Mouse (Mus musculus) CD4-positive, CD25-positive, alpha-beta regulatory T cell, adult 2 months (primary cell): ENCODE data around the gene Cbx4.

Source experiments
- DNase-seq: peaks from one replicate; pipeline ENCODE4 v3.0.0-alpha.2; 2012; ENCODE audit warnings: low read depth, low spot score

Cbx4 gene

GRCm38 (mm10) chr11:119056301-119057211 lies 29.5 kb downstream of the Cbx4 start:
- DNase-seq: peak; percentile 70

GRCm38 (mm10) chr11:119055571-119056131 lies 30.4 kb downstream of the Cbx4 start:
- peak; percentile 56 for DNase-seq

GRCm38 (mm10) chr11:119054351-119055345 lies 31.4 kb downstream of the Cbx4 start:
- DNase-seq: peak; percentile 70

- DNase-seq: peak; percentile 65
Observed at GRCm38 (mm10) chr11:119053738-119054350, 32.2 kb downstream of the Cbx4 start.

- DNase-seq: peak; percentile 95
Observed at GRCm38 (mm10) chr11:119053257-119053670, 32.8 kb downstream of the Cbx4 start.

GRCm38 (mm10) chr11:119052661-119053256 lies 33.3 kb downstream of the Cbx4 start:
- DNase-seq: peak; percentile 43

GRCm38 (mm10) chr11:119051927-119052660 lies 33.9 kb downstream of the Cbx4 start:
- DNase-seq: peak; percentile 83

GRCm38 (mm10) chr11:119051426-119051825 lies 34.6 kb downstream of the Cbx4 start:
- no peak for DNase-seq

GRCm38 (mm10) chr11:119050361-119050760 lies 35.7 kb downstream of the Cbx4 start:
- peak; percentile 71 for DNase-seq

- no peak for DNase-seq
Observed at GRCm38 (mm10) chr11:119048133-119048510, 37.9 kb downstream of the Cbx4 start.

- peak; percentile 67 for DNase-seq
Observed at GRCm38 (mm10) chr11:119047261-119048132, 38.5 kb downstream of the Cbx4 start.

- peak; percentile 48 for DNase-seq
Observed at GRCm38 (mm10) chr11:119046601-119047245, 39.3 kb downstream of the Cbx4 start.

- DNase-seq: peak; percentile 32
Observed at GRCm38 (mm10) chr11:119044551-119045337, 41.3 kb downstream of the Cbx4 start.

GRCm38 (mm10) chr11:119043761-119044550 lies 42.1 kb downstream of the Cbx4 start:
- DNase-seq: peak; percentile 49

- DNase-seq: no peak
Observed at GRCm38 (mm10) chr11:119043273-119043540, 42.8 kb downstream of the Cbx4 start.

GRCm38 (mm10) chr11:119042466-119043272 lies 43.4 kb downstream of the Cbx4 start:
- DNase-seq: peak; percentile 48
